Mouse (Mus musculus) midbrain, postnatal 0 days (tissue): ENCODE data around the gene Depdc1b. TPM values are rescaled to one million over a fixed set of nuclear protein-coding genes. Genes with fewer than 3 reads are reported as not detected.

Experiments
- ATAC-seq: fragments of 200-750 bp; cut with Nextera tagmentation; 2 replicates; pipeline ENCODE4 v1.8.0; 2017; ENCODE audit warnings: moderate number of reproducible peaks, mild to moderate bottlenecking, moderate TSS enrichment, moderate library complexity; ENCODE audit not compliant: low FRiP score
- DNase-seq: peaks from one replicate; pipeline ENCODE4 v3.0.0-alpha.2; 2015; ENCODE audit warnings: low spot score
- H3K27ac ChIP-seq: fragments of 300-500 bp; sonication (generic); 2 replicates; pipeline ENCODE4 v1.5.1; 2014; ENCODE audit warnings: low read depth, mild to moderate bottlenecking, low read length, mixed read lengths
- H3K27me3 ChIP-seq: fragments of 300-500 bp; sonication (generic); 2 replicates; pipeline ENCODE4 v1.6.1; 2014; ENCODE audit warnings: low read length, control low read depth, mixed read lengths; ENCODE audit not compliant: insufficient read depth
- H3K36me3 ChIP-seq: fragments of 300-500 bp; sonication (generic); 2 replicates; pipeline ENCODE4 v1.6.1; 2014; ENCODE audit warnings: low read length, control low read depth, mixed read lengths; ENCODE audit not compliant: insufficient read depth
- H3K4me1 ChIP-seq: fragments of 300-500 bp; sonication (generic); 2 replicates; pipeline ENCODE4 v1.6.1; 2014; ENCODE audit warnings: mild to moderate bottlenecking, control low read depth, antibody characterized with exemption, low read length, mixed read lengths; ENCODE audit not compliant: insufficient read depth
- H3K4me2 ChIP-seq: fragments of 300-500 bp; sonication (generic); 2 replicates; pipeline ENCODE4 v1.6.1; 2014; ENCODE audit warnings: low read depth, mild to moderate bottlenecking, low read length, mixed read lengths; ENCODE audit not compliant: poor library complexity, severe bottlenecking
- H3K4me3 ChIP-seq: fragments of 300-500 bp; sonication (generic); 2 replicates; pipeline ENCODE4 v1.5.1; 2014; ENCODE audit warnings: low read depth, mild to moderate bottlenecking, low read length, moderate library complexity
- H3K9ac ChIP-seq: fragments of 300-500 bp; sonication (generic); replicated peaks from 2 replicates; pipeline ENCODE4 v1.6.1; 2014; ENCODE audit warnings: mild to moderate bottlenecking, low read length, moderate library complexity, mixed read lengths; ENCODE audit not compliant: poor library complexity, severe bottlenecking
- H3K9me3 ChIP-seq: fragments of 300-500 bp; sonication (generic); 2 replicates; pipeline ENCODE4 v1.6.1; 2016; ENCODE audit warnings: low read length, control low read depth
- CTCF ChIP-seq: IDR thresholded peaks from 2 replicates; pipeline ENCODE4 v1.5.1; 2016; ENCODE audit warnings: antibody characterized with exemption, mild to moderate bottlenecking
- WGBS: fragments of 180-500 bp; shearing (Covaris S2); extraction: QIAGEN DNeasy Blood & Tissue Kit; methylation state at CpG from one replicate; pipeline ENCODE4 v1.1.7; 2014; 5-methylcytosine and 5-hydroxymethylcytosine counted together
- polyA plus RNA-seq: library from polyadenylated mRNA; unstranded; fragments of >200 nt; fragmentation: Nextera tagmentation; extraction: Ambion mirVana; gene quantifications from 2 replicates; pipeline ENCODE4 v1.2.1, GENCODE M21; 2015
- total RNA-seq: library from RNA; depleted of rRNA; stranded (reverse); fragments of >200 nt; gene quantifications from 2 replicates; pipeline ENCODE4 v1.2.3, GENCODE M21; 2014; rRNA removed

Depdc1b gene
- total and polyA plus RNA-seq, 2 experiments from 2014 or later: 0.64 to 1.0 TPM

DNA sequence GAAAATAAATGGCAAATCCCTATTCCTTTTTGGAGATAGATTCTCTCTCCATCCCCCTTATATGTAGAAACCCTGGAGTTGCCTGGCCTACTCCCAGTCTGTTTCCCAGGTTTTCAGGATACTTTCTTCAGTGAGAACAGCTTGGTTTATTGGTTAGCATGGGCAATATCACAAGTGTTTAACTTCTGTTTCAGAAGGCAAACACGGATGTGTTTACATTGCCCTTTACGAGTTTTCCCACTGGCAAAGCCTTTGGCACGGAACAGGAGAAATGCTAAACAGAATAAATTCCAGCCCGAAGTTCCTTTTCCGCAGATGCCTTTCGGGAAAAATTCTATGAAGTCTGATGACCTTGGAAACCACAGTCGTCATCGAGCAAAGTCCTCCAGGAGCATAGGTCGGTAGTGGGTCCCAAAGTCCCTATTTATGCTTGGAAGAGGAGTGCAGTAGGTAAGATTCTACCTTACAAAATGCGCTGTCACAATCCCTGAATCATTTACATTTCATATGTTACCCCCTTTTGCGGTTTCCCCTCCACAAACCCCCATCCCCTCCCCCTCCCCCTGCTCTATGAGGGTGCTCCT, 132.3 kb downstream of the Depdc1b start:
- Histone ChIP-seq H3K36me3 (no peaks in the 10 kb centered on the region), H3K9me3 (no peaks in the 10 kb centered on the region), H3K9ac (no peak overlapping the region), H3K4me2 (no peak overlapping the region), H3K4me1 (no peaks in the 10 kb centered on the region), H3K27ac (no peak overlapping the region), H3K27me3 (no peaks in the 10 kb centered on the region), H3K4me3 (no peak overlapping the region)
- 84% methylated on average over 11 of the region's 11 CpGs for WGBS
- DNase-seq: no peak
- ATAC-seq: no peak
- no peak for TF ChIP-seq CTCF

DNA sequence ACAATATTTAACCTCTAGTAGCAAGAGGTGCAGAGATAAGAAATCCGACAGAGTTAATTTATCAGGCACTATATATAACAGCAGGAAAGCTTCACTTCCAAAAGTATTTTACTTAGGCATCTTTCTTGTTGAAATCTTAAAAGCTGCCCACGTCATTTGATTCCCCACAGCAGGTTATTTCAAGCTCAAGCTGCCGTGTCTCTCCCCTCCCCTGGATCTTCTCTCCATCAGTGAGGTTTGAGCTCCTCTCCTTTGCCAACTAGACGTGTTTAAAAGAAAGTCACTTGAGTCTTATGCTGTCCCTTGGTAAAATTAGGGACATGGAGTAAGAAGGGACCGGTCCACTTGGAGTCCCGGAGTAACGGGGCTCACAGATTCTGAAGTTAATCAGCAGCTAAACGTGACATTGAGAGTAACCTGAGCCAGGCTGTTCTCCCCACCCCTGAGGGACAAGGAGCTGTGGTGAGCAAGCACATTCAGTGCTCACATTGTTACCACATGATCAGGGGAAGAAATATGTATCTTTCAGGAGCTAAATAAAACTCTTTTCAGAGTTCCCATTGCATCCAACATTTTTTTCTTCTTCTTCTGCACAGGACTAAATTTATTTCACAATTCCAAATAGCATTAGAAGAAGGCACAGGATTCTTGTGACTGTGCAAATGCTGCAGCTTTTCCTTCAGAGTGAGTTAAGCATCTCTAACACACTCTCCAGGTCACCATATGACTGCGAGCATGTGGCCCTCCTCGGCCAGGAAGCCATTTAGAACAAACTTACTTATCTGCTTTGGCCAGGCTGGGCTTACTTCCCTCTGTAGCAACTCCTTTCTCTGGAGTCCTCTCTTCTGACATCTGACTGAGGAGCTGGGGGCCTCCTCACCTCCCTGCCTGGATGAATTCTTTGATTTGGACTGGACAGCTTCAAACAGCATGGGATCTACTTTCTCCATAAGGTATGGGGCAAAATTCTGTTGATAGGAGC, 133.3 kb downstream of the Depdc1b start, which contains the start of gene Pde4d:
Pde4d (plus strand) TSS at position 833 of the 982 bp plus-strand sequence.
- H3K9ac ChIP-seq: no peak within 1 kb of the TSS
- DNase-seq: no peak
- TF ChIP-seq CTCF: no peak
- no peaks in the 10 kb centered on the region for H3K36me3 ChIP-seq
- H3K27ac ChIP-seq: no peak within 1 kb of the TSS
- H3K27me3 ChIP-seq: no peaks in the 10 kb centered on the region
- ATAC-seq: no peak
- H3K4me2 ChIP-seq: no peak within 1 kb of the TSS
- no peaks in the 10 kb centered on the region for H3K9me3 ChIP-seq
- H3K4me1 ChIP-seq: no peaks in the 10 kb centered on the region
- no peak within 1 kb of the TSS for H3K4me3 ChIP-seq
- 51% methylated on average over 10 of the region's 10 CpGs for WGBS

DNA sequence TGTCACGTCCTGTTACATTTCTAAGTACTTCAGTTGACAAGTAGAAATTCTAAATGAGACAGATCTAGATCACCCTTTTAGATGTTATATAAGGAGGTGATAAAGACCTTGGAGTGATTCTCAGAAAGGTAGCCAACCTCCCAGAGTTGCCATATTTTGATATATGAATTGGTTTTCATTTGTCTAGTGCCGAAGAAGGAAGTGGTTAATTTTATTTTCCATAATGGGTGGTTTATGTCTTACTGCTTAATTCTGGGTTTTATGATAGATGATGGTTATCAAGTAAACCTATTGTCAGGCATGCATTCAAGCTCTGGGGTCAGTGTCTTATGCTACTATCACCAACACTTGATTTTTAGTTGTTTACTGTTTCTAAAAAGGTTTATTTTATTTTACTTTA, 135.0 kb downstream of the Depdc1b start:
- H3K9me3 ChIP-seq: no peaks in the 10 kb centered on the region
- 90% methylated on average over 2 of the region's 2 CpGs for WGBS
- TF ChIP-seq CTCF: no peak
- no peak overlapping the region for H3K9ac ChIP-seq
- H3K27ac ChIP-seq: no peak overlapping the region
- ATAC-seq (no peak), DNase-seq (no peak)
- H3K27me3 ChIP-seq: no peaks in the 10 kb centered on the region
- no peak overlapping the region for H3K4me3 ChIP-seq
- no peak overlapping the region for H3K4me2 ChIP-seq
- H3K36me3 ChIP-seq: no peaks in the 10 kb centered on the region
- no peaks in the 10 kb centered on the region for H3K4me1 ChIP-seq

DNA sequence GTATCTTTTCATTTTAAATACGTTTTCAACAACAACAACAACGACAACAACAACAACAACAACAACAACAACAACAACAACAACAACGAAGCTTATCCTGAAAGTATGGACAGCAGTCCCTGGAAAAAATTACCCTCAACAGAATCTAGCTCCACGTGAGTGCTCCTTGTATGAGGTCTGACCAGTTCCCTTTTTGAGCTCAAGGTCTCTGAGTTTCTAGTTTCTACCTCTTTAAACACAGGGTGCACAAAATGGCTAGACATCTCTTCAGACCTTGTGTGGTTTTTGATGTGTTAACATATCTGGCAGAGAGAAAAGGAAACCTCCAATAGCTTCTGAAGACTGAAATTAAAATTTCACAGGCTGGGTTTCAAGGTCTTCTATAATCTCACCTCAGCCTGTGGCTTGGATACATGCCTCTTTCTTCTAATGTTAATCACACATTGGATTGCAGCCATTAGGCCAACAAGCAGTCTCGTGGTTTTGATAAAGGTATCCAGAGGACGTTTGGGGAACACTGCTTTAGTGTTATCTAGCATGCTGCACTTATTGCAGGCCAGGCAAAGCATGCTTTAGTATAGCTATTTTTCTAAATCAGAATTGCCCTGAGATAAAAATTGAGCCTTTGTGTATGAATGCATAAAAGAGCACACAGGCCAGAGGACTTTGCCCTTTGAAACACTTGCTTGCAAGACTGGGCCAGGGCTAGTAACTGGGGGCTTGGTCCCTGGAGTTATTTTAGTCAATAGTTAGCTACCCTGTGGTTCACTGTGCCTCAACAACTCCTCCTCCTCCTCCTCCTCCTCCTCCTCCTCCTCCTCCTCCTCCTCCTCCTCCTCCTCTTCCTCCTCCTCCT, 137.2 kb downstream of the Depdc1b start:
- no peak overlapping the region for H3K4me3 ChIP-seq
- DNase-seq (no peak), ATAC-seq (no peak)
- H3K27me3 ChIP-seq: no peaks in the 10 kb centered on the region
- no peak overlapping the region for H3K9ac ChIP-seq
- H3K9me3 ChIP-seq: no peaks in the 10 kb centered on the region
- 63% methylated on average over 6 of the region's 6 CpGs for WGBS
- no peak for TF ChIP-seq CTCF
- no peak overlapping the region for H3K4me2 ChIP-seq
- H3K27ac ChIP-seq: no peak overlapping the region
- no peaks in the 10 kb centered on the region for H3K4me1 ChIP-seq
- no peaks in the 10 kb centered on the region for H3K36me3 ChIP-seq

Other genes starting within 250 kb of the Depdc1b start
- gene Ndufaf2, start 157.7 kb upstream of the Depdc1b start, total RNA-seq: 7.1 and 14.8 TPM in 2 replicates
- 72.0 and 74.4 TPM in 2 replicates for gene Ndufaf2, start 157.7 kb upstream of the Depdc1b start, polyA plus RNA-seq
- gene Ercc8, start 157.6 kb upstream of the Depdc1b start, total RNA-seq: 33.8 and 36.6 TPM in 2 replicates
- 33.2 and 33.5 TPM in 2 replicates for gene Ercc8, start 157.6 kb upstream of the Depdc1b start, polyA plus RNA-seq
- 1.9 and 2.3 TPM in 2 replicates for gene Elovl7, start 101.9 kb upstream of the Depdc1b start, total RNA-seq
- gene Elovl7, start 101.9 kb upstream of the Depdc1b start, polyA plus RNA-seq: 1.9 and 2.4 TPM in 2 replicates
- 103 and 105 TPM in 2 replicates for gene Pde4d, start 133.6 kb downstream of the Depdc1b start, total RNA-seq
- gene Pde4d, start 133.6 kb downstream of the Depdc1b start, polyA plus RNA-seq: 16.0 and 19.0 TPM in 2 replicates